In the genomic region with DNA sequence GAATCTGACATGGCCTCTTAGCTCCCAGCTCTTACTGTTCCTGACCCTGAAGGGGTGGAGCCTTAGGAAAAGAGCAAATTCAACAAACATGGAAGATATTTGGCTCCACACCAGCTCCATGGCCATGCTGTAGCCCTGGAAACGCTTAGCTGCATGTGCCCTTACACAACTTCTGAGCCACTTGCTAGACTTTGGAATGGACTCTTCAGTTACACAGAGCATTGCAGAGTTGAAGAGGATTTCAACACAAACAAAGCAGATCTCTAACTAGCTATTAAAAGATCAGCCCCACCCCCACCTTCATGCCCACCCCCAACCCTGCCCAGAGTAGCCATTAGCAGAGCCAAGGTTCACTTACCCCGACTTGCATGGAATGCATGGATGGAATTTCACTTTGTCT, we compare ENCODE assay signal across 14 mouse cellular contexts. TPM values are rescaled to one million over a fixed set of nuclear protein-coding genes. Genes with fewer than 3 reads are reported as not detected.
DNase-seq lines count a peak whose midpoint lies in the region; ATAC-seq and TF ChIP-seq lines count a peak whose summit lies in the region.
"Had no signal": no experiment of that assay in that cellular context is flagged by ENCODE, and none has a peak within 500 bp of the region (broad histone marks: within the 10 kb centered on the region; RNA-seq: fewer than 3 reads in every experiment).

No protein-coding gene starts in this region.

- no peaks in the 10 kb centered on the region for H3K9me3 ChIP-seq in liver, embryonic 11.5 days (ENCODE audit: control insufficient read depth, low read length)
- H3K9me3 ChIP-seq: limb, embryonic 13.5 days had no signal

- H3K9ac ChIP-seq in liver, embryonic 11.5 days (ENCODE audit: low read depth, low read length) = no peak overlapping the region
- H3K9ac ChIP-seq: limb, embryonic 13.5 days had no signal

- TF ChIP-seq CTCF in kidney, adult 2 months (conservative IDR thresholded peaks at IDR 0.05; ENCODE audit: insufficient read depth, insufficient read length, low read depth, low read length) = no peak

- ATAC-seq in liver, embryonic 11.5 days (replicated peaks; ENCODE audit: low FRiP score) = peak; percentile 77

- peak; percentile 24 for DNase-seq in adrenal gland, adult 8-10 months
- DNase-seq in adrenal gland, adult 18-20 months (ENCODE audit: low spot score in 2 of 2) = no peak
- DNase-seq in kidney, adult 2 months = peak; percentile 94
- no peak for DNase-seq in liver, embryonic 11.5 days (ENCODE audit: low spot score)
- peak; percentile 28 for DNase-seq in lung, postnatal 14 days
- DNase-seq in right cerebral cortex, adult 2 months (ENCODE audit: low spot score in 2 of 2) = no peak
- no peak for DNase-seq in testis, postnatal 10 days (ENCODE audit: low spot score)
- no peak for DNase-seq in gastrocnemius, postnatal 36 days
- DNase-seq: layer of hippocampus, adult 9-11 months had no signal

- peaks cover 4% of the 10 kb centered on the region; the same call in 1 of the 2 replicates for H3K4me1 ChIP-seq in kidney, adult 2 months (ENCODE audit: control insufficient read depth, insufficient read depth, low read length)
- H3K4me1 ChIP-seq in liver, embryonic 11.5 days (replicated peaks; ENCODE audit: control insufficient read depth, insufficient read depth, low read length) = no peaks in the 10 kb centered on the region
- H3K4me1 ChIP-seq: limb, embryonic 13.5 days had no signal

- intact Hi-C loops in gastrocnemius, postnatal 36 days (cut with DNase I) = no loop called here

- no peaks in the 10 kb centered on the region for H3K27me3 ChIP-seq in kidney, adult 2 months (replicated peaks; ENCODE audit: control insufficient read depth, insufficient read depth, low read length)
- no peaks in the 10 kb centered on the region for H3K27me3 ChIP-seq in liver, embryonic 11.5 days (replicated peaks; ENCODE audit: control insufficient read depth, insufficient read depth, low read length)
- H3K27me3 ChIP-seq: limb, embryonic 13.5 days had no signal

- peak overlapping the region; percentile 77; the same call in 1 of the 2 replicates for H3K27ac ChIP-seq in kidney, adult 2 months (ENCODE audit: insufficient read depth, low read depth, low read length)
- no peak overlapping the region for H3K27ac ChIP-seq in liver, embryonic 11.5 days (ENCODE audit: low read depth, low read length)
- H3K27ac ChIP-seq: limb, embryonic 13.5 days had no signal

- H3K4me2 ChIP-seq in liver, embryonic 11.5 days = no peak overlapping the region
- H3K4me2 ChIP-seq: limb, embryonic 13.5 days had no signal

- H3K36me3 ChIP-seq in kidney, adult 2 months (ENCODE audit: control insufficient read depth, insufficient read depth, low read length) = no peaks in the 10 kb centered on the region; the same call in 1 of the 2 replicates
- no peaks in the 10 kb centered on the region for H3K36me3 ChIP-seq in liver, embryonic 11.5 days (ENCODE audit: control insufficient read depth, insufficient read depth, low read length)
- H3K36me3 ChIP-seq: limb, embryonic 13.5 days had no signal

- TF ChIP-seq POLR2A in kidney, adult 2 months (IDR thresholded peaks at IDR 0.05; ENCODE audit: low read depth, low read length) = no peak

- H3K4me3 ChIP-seq in kidney, adult 2 months (ENCODE audit: insufficient read depth, low read depth, low read length) = no peak overlapping the region
- H3K4me3 ChIP-seq in liver, embryonic 11.5 days (ENCODE audit: low read depth, low read length) = no peak overlapping the region
- H3K4me3 ChIP-seq: limb, embryonic 13.5 days had no signal

- WGBS in kidney, adult 2 months = 35% methylated on average over 2 of the region's 2 CpGs
- WGBS in liver, embryonic 11.5 days = 58% methylated on average over 2 of the region's 2 CpGs

RNA-seq across cellular contexts. Expression of a gene that starts 41.5 kb away (rescaled TPM):
- total RNA-seq in adrenal gland, adult 8-10 months (2022) = 1 to 10 TPM in 3 of 4 experiments, under 1 TPM in 1; 0.35 to 6.2 (median 3.1) TPM
- 1 to 10 TPM; 1.1 to 6.8 TPM for total RNA-seq in adrenal gland, adult 18-20 months (2021)
- 53.3 and 56.3 TPM in 2 replicates for polyA plus RNA-seq in kidney, adult 2 months (2012; rRNA removed)
- polyA plus RNA-seq in liver, embryonic 11.5 days (2014; fragmentation: Nextera tagmentation; extraction: Ambion mirVana) = 4.3 and 5.6 TPM in 2 replicates
- not detected for total RNA-seq in gastrocnemius, postnatal 36 days (2021)
- total RNA-seq: common myeloid progenitor, adult 5-6 weeks; gastrocnemius, adult 8-10 months had no signal
- polyA plus RNA-seq: heart, postnatal 0 days; limb, embryonic 13.5 days; thymus, postnatal 0 days had no signal

Comparison
In these comparisons a context has a peak if more than half of its experiments do, and no peak if none do; other contexts are left out.
1. DNase-seq: peak in adrenal gland, adult 8-10 months (single experiment), kidney, adult 2 months (single experiment) and lung, postnatal 14 days (single experiment); none in adrenal gland, adult 18-20 months (0 of 2), liver, embryonic 11.5 days (single experiment), right cerebral cortex, adult 2 months (0 of 2), testis, postnatal 10 days (single experiment) and gastrocnemius, postnatal 36 days (0 of 2).